Mouse (Mus musculus) ES-Bruce4 (cell line): Measurements from ENCODE around the gene Srsf6.

ENCODE experiments used
- CTCF ChIP-seq: IDR thresholded peaks from one replicate; pipeline ENCODE4 v1.8.1; 2011; ENCODE audit warnings: low read depth, low read length
- EP300 ChIP-seq: IDR thresholded peaks from 2 replicates; pipeline ENCODE4 v1.6.1; 2011; ENCODE audit warnings: low read depth, low read length; ENCODE audit not compliant: insufficient read depth
- POLR2A ChIP-seq: IDR thresholded peaks from one replicate; pipeline ENCODE4 v1.8.1; 2011; ENCODE audit warnings: low read length; ENCODE audit not compliant: insufficient read depth

DNA sequence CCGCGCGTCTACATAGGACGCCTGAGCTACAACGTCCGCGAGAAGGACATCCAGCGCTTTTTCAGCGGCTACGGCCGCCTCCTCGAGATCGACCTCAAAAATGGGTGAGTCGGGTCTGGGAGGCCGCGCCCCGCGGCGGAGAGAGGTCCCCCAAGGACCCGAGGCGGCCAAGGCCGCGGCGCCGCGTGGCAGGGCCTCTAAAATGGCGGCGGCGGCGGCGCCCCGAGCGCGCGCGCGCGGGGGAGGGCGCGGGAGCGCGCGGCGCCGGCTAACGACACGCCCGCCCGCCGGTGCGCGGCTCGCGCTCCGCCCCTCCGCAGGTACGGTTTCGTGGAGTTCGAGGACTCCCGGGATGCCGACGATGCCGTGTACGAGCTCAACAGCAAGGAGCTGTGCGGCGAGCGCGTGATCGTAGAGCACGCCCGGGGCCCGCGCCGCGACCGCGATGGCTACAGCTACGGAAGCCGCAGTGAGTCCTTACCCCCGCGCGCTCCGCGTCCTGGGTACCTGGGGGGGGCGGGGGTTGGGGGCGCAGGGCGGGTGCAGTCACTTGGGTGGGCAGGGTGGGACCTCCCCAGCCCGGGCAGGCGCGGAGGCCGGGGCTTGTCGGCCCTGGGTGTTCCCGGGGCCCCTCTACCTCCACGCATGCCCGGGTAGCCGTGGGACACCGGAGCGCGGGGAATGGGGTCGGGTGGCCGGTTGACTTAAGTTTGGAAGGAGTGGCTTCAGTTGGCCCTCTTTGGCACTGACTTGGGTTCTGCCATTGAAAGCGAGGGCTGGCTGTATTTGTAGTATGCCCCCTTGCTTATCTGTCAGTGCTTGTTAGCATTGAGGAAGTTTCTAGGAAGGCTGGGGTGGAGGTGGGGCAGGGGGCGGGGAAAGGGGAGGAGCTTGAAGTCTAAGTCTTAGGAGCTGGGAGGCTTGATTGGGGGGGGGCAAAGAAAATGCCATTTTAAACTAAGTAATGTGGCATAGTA is 634 bp downstream of the Srsf6 start:
- no peak for TF ChIP-seq CTCF
- no peak for TF ChIP-seq EP300
- no peak for TF ChIP-seq POLR2A
